Mouse (Mus musculus) ovary, postnatal 36 days (tissue): ENCODE results near the gene Tuft1.

Source experiments
- DNase-seq: peaks from one replicate; pipeline ENCODE4 v3.0.0; 2022; ENCODE audit warnings: low spot score, mixed read lengths

Tuft1 gene

DNA sequence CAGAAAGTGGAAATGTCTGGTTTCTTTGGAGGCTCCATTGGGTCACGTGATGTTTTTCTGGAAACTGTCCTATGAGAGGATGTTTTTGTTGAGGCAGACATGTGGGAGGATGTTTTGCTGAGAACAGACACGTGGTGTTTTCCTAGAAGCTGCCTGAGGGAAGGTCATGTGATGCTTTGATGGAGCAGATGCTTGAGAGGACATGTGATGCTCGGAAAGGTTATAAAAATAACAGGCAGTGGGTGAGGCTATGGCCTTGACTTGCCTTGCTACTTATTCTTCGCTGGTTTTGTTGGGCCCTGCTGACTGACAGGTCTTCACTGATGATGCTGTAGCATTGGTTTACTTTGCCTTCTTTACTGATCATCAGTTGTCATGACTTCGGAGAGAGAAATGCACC is 67.6 kb downstream of the Tuft1 start:
- no peak for DNase-seq

DNA sequence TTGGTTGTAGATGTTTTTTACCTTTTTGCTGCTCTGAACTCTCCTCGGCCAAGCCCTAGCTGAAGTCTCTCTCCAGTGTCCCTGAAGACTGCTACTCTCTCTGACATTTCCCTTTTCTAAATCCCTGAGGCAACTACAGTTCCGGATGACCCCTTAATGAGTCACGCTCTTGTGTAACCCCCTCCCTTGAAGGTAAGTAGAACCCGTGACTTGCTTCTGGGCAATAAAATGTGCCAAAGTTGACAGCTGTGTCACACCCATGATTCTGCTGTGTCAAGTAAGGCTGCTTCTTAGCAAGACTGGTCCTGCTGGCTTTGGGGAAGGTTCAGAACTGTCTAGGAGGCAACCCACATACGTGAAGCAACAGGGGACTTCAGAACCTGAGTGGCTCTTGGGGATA is 70.7 kb downstream of the Tuft1 start:
- DNase-seq = no peak

DNA sequence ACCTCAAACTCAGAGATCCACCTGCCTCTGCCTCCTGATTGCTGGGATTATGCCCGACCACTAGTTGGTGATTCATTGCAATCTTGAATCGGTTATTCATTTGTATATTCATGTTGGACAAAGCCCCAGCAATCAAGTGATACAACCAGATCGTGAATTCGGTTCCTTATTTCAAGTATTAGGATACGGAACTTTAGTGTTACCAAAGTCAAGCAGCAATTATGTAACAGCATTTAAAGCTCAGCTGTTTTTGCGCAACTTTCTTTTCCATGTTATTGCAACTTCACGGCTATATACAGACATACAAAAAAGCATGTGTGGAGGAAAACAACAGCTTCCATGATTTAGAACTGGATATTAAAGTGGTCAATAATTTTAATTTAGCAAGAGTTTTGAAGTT is 75.7 kb downstream of the Tuft1 start:
- no peak for DNase-seq

DNA sequence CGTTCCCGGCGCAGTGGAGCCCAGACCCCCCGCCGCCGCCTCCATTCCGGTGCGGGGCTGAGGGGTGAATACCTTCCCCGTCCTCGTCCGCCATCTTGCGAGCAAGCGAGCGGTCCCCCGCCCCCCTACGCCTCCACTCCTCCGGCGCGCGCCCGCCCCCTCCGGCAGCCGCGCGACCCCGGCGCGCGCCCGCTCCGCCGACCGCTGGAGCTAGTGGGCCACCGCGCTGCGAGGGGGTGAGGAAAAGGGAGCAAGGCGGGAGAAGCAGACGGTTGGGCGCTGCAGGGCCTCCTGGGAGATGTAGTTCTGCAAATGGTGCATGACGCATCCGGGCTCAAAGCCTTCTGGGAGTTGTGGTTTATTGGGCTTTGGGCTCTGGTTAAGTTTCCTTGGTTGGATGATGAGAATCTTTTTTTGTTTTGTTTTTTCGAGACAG is 76.2 kb downstream of the Tuft1 start, which contains the start of gene Snx27:
TSS of gene Snx27 (minus strand) at position 261 of the 436 bp plus-strand sequence.
- peak; percentile 88 for DNase-seq

DNA sequence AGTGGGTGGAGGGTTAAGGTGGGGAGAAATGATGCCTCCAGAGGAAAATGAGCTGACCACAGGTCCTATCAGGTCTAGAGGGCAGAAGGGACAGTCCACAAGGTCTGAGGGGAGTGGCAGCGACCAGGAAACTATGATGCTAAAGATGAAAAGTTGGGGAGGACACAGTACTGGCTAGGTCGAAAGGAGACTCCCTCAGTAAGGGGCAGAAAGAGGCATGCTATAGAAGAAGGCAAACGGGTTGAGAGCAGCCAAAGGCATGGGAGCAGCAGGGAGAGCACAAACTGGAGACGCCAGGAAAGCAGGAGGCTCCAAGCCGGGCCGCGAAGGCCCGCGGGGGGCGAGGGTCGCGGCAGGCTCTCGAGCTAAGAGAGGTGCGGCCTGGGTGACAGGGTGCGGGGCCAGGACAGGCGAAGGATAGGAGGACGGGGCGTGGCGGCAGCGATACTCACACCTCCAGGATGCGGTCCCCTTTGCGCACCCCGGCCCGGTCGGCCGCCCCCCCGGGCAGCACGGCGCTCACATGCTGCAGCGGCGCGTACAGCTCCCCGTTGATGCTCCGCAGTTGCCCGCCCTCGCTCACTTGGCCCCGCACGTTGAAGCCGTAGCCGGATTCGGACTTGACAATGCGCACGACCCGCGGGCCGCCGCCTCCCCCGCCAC is 76.7 kb downstream of the Tuft1 start:
- DNase-seq = no peak

DNA sequence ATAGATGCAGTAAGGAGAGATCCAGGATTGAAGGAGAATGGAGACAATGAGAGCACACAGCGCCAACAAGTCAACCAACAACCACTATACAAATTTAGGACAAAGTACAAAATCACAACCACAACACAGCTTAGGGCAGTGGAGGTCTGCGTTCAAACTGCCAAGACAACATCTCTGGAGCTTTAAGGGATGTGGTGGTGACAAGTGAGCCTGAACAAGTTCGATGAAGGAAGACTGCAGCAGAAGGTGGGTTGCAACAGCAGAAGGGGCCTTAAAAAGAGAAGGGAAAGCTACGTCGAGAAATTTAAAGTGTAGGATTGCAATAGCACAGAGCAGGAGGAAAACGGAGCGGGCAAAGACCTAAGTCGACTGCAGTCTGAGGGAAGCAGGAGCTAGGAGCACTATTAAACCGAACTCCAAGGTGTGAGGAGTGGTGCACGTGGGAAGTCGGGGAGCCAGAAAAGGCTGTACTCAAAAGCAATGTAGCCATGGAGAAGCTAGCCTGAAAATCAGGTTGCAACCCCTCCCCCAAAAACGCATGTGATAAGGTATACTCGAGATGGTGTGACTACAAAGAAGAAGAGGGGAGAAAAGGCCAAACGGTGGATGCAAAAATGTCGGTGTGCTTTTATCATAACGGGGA is 77.4 kb downstream of the Tuft1 start:
- DNase-seq = no peak

DNA sequence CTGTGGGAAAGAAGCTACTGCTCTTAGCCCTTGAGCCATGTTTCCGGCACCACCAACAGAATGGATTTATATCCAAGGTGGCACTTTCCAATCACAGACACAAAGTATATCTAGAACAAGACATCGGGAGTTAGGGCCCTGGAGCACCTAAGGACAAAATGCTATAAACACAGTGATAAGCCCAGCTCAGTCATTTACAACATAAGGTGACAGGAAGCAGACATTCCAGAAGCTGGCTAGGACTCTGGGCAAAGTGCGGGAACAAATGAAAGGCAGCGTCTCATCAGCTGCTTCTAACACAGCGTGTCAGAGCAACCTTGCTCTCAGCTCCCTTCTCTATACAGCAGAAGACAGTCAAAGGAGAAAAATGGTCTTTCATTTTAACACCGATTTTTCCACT is 84.2 kb downstream of the Tuft1 start:
- DNase-seq = no peak

DNA sequence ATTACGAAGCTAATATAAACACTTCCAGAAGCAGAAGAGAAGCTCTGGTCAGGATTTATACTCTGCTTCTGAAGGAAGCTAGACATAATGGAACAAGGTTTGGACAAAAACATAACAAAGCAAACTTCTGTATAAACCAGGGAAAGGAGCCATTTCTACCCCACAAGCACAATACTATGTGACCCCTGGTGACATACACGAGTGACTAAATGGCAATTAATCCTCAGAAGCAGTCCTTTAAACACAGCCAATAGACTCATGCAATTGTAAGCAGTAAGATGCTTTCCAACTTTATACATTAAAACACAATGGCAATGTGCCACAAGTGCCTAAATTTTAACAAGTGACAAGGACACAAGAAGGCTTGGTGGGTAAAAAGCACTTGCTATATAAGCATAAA is 91.4 kb downstream of the Tuft1 start:
- no peak for DNase-seq

DNA sequence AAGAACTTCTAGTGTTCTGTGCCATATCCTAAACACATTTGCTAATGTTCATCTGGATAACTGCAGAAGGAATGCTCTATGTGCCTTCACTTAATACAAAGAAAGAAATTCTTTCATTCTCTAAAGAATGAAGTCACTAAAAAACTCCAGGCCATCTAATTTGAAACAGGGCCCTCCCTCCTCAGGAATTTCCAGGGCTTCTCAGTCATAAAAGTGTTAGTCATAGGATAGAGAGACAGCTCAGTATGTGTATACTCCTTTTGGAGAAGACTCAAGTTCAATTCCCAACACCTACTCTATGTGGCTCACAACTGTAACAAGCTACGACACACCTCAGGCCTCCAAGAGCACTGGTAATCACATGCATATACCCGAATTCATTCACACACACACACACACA is 93.1 kb downstream of the Tuft1 start:
- DNase-seq = no peak

DNA sequence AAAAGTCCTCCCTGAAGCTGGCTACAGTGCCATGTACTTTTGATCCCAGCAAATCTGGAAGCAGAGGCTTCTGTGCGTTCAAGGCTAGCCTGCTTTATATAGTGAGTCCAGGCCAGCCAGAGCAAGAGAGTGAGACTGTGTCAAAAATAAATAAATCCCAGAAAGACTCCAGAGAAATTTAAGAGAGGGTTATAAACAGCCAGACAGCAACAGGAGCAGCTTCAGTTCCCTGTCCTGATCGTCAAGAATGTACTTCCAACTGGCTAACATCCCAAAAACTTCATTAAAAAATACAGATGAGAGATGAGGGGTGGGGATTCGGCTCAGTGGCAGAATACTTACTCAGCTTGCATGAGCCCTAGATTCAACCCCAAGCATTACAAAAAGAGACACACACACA is 93.5 kb downstream of the Tuft1 start:
- DNase-seq = no peak

DNA sequence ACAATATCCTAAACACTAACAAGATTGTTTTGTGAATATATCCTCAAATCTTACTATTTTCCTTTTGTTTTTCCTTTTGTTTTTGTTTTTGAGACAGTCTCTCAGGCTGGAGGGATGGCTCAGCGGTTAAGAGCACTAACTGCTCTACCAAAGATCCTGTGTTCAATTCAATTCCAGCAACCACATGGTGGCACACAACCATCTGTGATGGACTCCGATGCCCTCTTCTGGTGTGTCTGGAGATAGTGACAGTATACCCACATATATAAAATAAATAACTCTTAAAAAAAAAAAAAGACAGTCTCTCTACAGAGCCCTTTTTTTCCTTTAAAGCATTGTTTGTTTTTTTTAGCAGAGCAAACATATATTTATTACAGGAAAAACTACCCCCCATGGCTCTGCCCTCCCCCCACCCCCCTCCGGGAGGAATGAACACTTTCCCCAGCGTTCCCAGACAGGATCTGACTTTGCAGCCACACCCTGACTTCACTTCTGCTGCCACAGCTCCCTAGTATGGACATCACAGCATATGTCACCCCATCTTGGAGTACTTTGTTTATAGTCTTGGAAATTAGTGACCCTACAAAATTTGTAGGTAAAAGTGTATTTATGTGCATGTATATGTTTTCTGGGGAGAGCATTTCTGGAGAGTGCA is 94.2 kb downstream of the Tuft1 start:
- no peak for DNase-seq

DNA sequence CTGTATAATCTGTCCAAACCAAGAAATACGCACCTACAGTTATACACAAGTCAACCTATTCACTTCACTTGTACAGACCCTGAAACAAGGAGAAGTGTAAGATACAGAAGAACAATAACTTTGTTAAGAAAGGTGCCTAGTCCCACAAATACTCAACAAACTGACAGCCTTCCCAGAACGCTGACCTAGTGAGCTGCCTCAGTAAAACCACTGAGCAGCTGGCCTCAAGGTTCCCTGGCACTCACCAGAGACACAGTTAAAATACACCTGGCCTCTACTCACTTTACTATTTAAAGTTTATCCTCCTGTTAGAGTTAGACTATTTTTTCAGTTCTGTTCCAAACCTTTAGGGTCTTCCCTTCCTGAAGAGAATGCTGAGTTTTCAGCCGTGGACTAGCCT is 95.5 kb downstream of the Tuft1 start:
- no peak for DNase-seq
